Mouse (Mus musculus) lung, postnatal 14 days (tissue): ENCODE measurements around the gene Bicdl1.

Source experiments
- DNase-seq: peaks from one replicate; pipeline ENCODE4 v3.0.0; 2021

Gene Bicdl1

GRCm38 (mm10) chr5:115724422-115724821 is 7.0 kb downstream of the Bicdl1 start:
- DNase-seq: no peak

- DNase-seq: no peak
Measured at GRCm38 (mm10) chr5:115722188-115722959, 9.0 kb downstream of the Bicdl1 start.

GRCm38 (mm10) chr5:115720761-115721160 is 10.7 kb downstream of the Bicdl1 start:
- no peak for DNase-seq

GRCm38 (mm10) chr5:115717693-115718092 is 13.7 kb downstream of the Bicdl1 start:
- DNase-seq: no peak

- no peak for DNase-seq
Measured at GRCm38 (mm10) chr5:115717106-115717505, 14.3 kb downstream of the Bicdl1 start.

GRCm38 (mm10) chr5:115716426-115716825 is 15.0 kb downstream of the Bicdl1 start:
- DNase-seq: no peak

- no peak for DNase-seq
Measured at GRCm38 (mm10) chr5:115714761-115715160, 16.7 kb downstream of the Bicdl1 start.

- no peak for DNase-seq
Measured at GRCm38 (mm10) chr5:115712487-115712886, 18.9 kb downstream of the Bicdl1 start.

- no peak for DNase-seq
Measured at GRCm38 (mm10) chr5:115711636-115712419, 19.6 kb downstream of the Bicdl1 start.

GRCm38 (mm10) chr5:115710171-115710570 is 21.2 kb downstream of the Bicdl1 start:
- no peak for DNase-seq

- DNase-seq: no peak
Measured at GRCm38 (mm10) chr5:115708930-115709329, 22.5 kb downstream of the Bicdl1 start.

GRCm38 (mm10) chr5:115701981-115702380 is 29.4 kb downstream of the Bicdl1 start:
- DNase-seq: no peak

GRCm38 (mm10) chr5:115701215-115701614 is 30.2 kb downstream of the Bicdl1 start:
- no peak for DNase-seq

GRCm38 (mm10) chr5:115696811-115697210 is 34.6 kb downstream of the Bicdl1 start:
- no peak for DNase-seq

GRCm38 (mm10) chr5:115695191-115695770 is 36.1 kb downstream of the Bicdl1 start:
- no peak for DNase-seq

- DNase-seq: no peak
Measured at GRCm38 (mm10) chr5:115693271-115693670, 38.1 kb downstream of the Bicdl1 start.

GRCm38 (mm10) chr5:115686716-115687115 is 44.7 kb downstream of the Bicdl1 start:
- no peak for DNase-seq

- DNase-seq: no peak
Measured at GRCm38 (mm10) chr5:115685126-115685525, 46.3 kb downstream of the Bicdl1 start.

- DNase-seq: no peak
Measured at GRCm38 (mm10) chr5:115671846-115672245, 59.6 kb downstream of the Bicdl1 start.

GRCm38 (mm10) chr5:115670406-115670805 is 61.0 kb downstream of the Bicdl1 start:
- DNase-seq: no peak

- no peak for DNase-seq
Measured at GRCm38 (mm10) chr5:115669974-115670373, 61.4 kb downstream of the Bicdl1 start.

- no peak for DNase-seq
Measured at GRCm38 (mm10) chr5:115668986-115669385, 62.4 kb downstream of the Bicdl1 start.

GRCm38 (mm10) chr5:115667894-115668293 is 63.5 kb downstream of the Bicdl1 start:
- no peak for DNase-seq

GRCm38 (mm10) chr5:115667210-115667609 is 64.2 kb downstream of the Bicdl1 start:
- no peak for DNase-seq
